Mouse (Mus musculus): ENCODE measurements around the gene Stoml2. TPM values are rescaled to one million over a fixed set of nuclear protein-coding genes. Genes with fewer than 3 reads are reported as not detected.

The Stoml2 gene
- polyA plus RNA-seq, 1 experiment from 2014 or later: 286 TPM

GRCm38 (mm10) chr4:43046607-43047006, 15.1 kb upstream of the Stoml2 start:
- no peak for ATAC-seq (ENCODE audit: insufficient number of reproducible peaks, low FRiP score, low TSS enrichment, low read depth)
- Histone ChIP-seq H3K27ac (no peak overlapping the region), H3K27me3 (no peaks in the 10 kb centered on the region), H3K9me3 (no peaks in the 10 kb centered on the region), H3K4me2 (peak overlapping the region; percentile 73; the same call in 1 of the 2 replicates), H3K4me3 (no peak overlapping the region), H3K9ac (no peak overlapping the region), H3K4me1 (peaks cover 19% of the 10 kb centered on the region), H3K36me3 (no peaks in the 10 kb centered on the region)
- 51% methylated on average over 5 of the region's 5 CpGs for WGBS

GRCm38 (mm10) chr4:43045659-43046302, 14.3 kb upstream of the Stoml2 start, which contains the start of gene Fam214b:
TSS of gene Fam214b (minus strand) at chr4:43046220.
- WGBS: under 1% methylated on average over 33 of the region's 33 CpGs
- no peaks in the 10 kb centered on the region for H3K9me3 ChIP-seq
- peak; percentile 97 for ATAC-seq (ENCODE audit: insufficient number of reproducible peaks, low FRiP score, low TSS enrichment, low read depth)
- peaks cover 19% of the 10 kb centered on the region for H3K4me1 ChIP-seq
- no peaks in the 10 kb centered on the region for H3K27me3 ChIP-seq
- H3K36me3 ChIP-seq: no peaks in the 10 kb centered on the region
- peak within 1 kb of the TSS; percentile 60 for H3K4me3 ChIP-seq
- peak within 1 kb of the TSS; percentile 74 for H3K27ac ChIP-seq
- peak within 1 kb of the TSS; percentile 73 for H3K4me2 ChIP-seq
- peak within 1 kb of the TSS; percentile 39; the same call in 1 of the 2 replicates for H3K9ac ChIP-seq

DNA sequence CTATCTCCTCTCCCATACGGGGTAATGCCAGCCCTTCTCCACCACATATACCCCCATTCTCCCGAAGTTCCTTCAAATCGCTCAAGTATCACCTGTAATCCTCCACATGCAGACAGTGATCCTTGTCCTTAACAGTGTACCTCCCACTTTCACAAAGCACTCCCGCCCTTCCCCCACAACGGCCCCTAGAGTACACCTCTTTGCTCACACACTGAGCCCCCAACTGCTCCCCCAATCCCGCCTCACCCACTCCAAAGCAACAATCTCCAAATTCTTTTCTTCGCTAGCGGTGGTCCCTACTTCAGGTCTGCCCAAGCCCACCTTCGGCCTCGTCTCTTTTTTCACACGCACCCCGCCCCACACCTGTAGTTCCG, 13.8 kb upstream of the Stoml2 start:
- no peaks in the 10 kb centered on the region for H3K9me3 ChIP-seq
- H3K36me3 ChIP-seq: no peaks in the 10 kb centered on the region
- H3K27ac ChIP-seq: peak overlapping the region; percentile 64; the same call in 1 of the 2 replicates
- peak overlapping the region; percentile 60 for H3K4me3 ChIP-seq
- WGBS: 6% methylated on average over 13 of the region's 13 CpGs
- peak overlapping the region; percentile 73 for H3K4me2 ChIP-seq
- no peak for ATAC-seq (ENCODE audit: insufficient number of reproducible peaks, low FRiP score, low TSS enrichment, low read depth)
- H3K9ac ChIP-seq: no peak overlapping the region
- no peaks in the 10 kb centered on the region for H3K27me3 ChIP-seq
- peaks cover 23% of the 10 kb centered on the region for H3K4me1 ChIP-seq

- H3K4me1 ChIP-seq: peaks cover 24% of the 10 kb centered on the region
- no peaks in the 10 kb centered on the region for H3K36me3 ChIP-seq
- peak overlapping the region; percentile 64 for H3K27ac ChIP-seq
- H3K27me3 ChIP-seq: no peaks in the 10 kb centered on the region
- H3K9me3 ChIP-seq: no peaks in the 10 kb centered on the region
- H3K9ac ChIP-seq: no peak overlapping the region
- no peak for ATAC-seq (ENCODE audit: insufficient number of reproducible peaks, low FRiP score, low TSS enrichment, low read depth)
- 27% methylated on average over 4 of the region's 4 CpGs for WGBS
- peak overlapping the region; percentile 60 for H3K4me3 ChIP-seq
- peak overlapping the region; percentile 73 for H3K4me2 ChIP-seq
Observed at GRCm38 (mm10) chr4:43044673-43045072, 13.2 kb upstream of the Stoml2 start.

- 26% methylated on average over 7 of the region's 7 CpGs for WGBS
- H3K36me3 ChIP-seq: no peaks in the 10 kb centered on the region
- H3K27ac ChIP-seq: peak overlapping the region; percentile 64
- H3K9me3 ChIP-seq: no peaks in the 10 kb centered on the region
- H3K9ac ChIP-seq: no peak overlapping the region
- H3K4me2 ChIP-seq: peak overlapping the region; percentile 30; the same call in 1 of the 2 replicates
- H3K27me3 ChIP-seq: no peaks in the 10 kb centered on the region
- H3K4me3 ChIP-seq: 0 out of 2 replicates have a peak overlapping the region, but pooled peaks have one; percentile 3
- no peak for ATAC-seq (ENCODE audit: insufficient number of reproducible peaks, low FRiP score, low TSS enrichment, low read depth)
- peaks cover 33% of the 10 kb centered on the region for H3K4me1 ChIP-seq
Observed at GRCm38 (mm10) chr4:43043644-43044357, 12.3 kb upstream of the Stoml2 start.

DNA sequence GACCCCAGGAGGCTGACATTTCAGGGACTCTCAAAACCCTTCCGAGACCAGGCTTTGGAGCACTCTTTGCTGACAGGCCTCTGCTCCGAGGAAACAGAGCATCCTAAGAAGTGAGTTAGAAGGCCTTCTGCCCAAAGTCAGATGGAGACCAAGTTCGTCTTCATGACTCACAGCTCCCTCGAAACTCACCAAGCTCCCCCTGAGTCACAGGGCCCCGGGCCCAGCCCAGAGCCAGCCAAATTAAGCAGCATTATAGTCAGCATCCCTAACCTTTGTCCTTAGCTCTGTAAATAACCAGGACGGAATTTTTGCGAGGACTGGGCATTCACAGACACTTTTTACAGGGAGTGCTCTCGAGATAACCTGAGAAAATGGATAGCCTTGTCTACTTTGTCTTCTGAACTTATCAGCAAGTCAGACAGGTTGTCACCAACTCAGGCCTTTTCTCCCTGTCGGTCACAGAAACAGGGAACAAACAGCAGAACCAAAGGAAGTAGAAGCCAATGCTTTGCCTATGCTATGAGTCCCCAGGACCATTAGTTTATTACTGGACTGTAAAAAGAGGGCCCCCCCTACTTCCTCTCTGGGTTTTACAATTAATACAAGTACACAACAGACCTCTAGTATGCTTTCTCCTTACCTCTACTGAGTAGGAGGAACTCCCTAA, 9.5 kb upstream of the Stoml2 start:
- 69% methylated on average over 9 of the region's 9 CpGs for WGBS
- Histone ChIP-seq H3K4me1 (peaks cover 40% of the 10 kb centered on the region), H3K9ac (no peak overlapping the region), H3K4me2 (no peak overlapping the region), H3K27ac (peak overlapping the region; percentile 5; the same call in 1 of the 2 replicates), H3K36me3 (peaks cover 7% of the 10 kb centered on the region), H3K9me3 (no peaks in the 10 kb centered on the region), H3K4me3 (no peak overlapping the region), H3K27me3 (no peaks in the 10 kb centered on the region)
- no peak for ATAC-seq (ENCODE audit: insufficient number of reproducible peaks, low FRiP score, low TSS enrichment, low read depth)

DNA sequence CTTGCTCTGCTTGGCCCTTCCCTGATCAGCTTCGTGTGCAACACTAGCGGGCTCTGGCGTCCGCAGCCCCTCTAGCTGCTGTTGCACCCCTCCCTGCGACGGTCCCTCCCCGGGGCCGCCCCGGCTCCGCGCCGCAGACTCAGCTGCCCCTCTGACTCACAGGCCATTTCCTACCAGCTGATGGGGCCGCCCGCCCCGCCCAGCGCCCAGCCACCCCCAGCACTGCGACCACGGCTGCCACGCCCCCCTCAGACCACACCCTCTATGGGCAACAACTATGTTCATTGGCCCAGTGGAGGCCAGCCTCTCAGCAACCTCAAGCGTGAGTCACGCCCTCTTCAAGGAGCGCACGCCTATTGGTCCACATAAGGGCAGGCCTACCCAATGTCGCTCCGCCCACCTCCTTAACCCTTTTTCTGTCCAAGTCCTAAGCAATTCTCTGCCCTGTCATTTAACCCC, 8.6 kb upstream of the Stoml2 start:
- Histone ChIP-seq H3K4me2 (peak overlapping the region; percentile 75), H3K9ac (peak overlapping the region; percentile 68), H3K36me3 (peaks cover 16% of the 10 kb centered on the region), H3K27me3 (no peaks in the 10 kb centered on the region), H3K4me1 (peaks cover 37% of the 10 kb centered on the region), H3K4me3 (peak overlapping the region; percentile 71), H3K27ac (peak overlapping the region; percentile 88), H3K9me3 (no peaks in the 10 kb centered on the region)
- WGBS: under 1% methylated on average over 25 of the region's 25 CpGs
- ATAC-seq (ENCODE audit: insufficient number of reproducible peaks, low FRiP score, low TSS enrichment, low read depth): peak; percentile 97

GRCm38 (mm10) chr4:43039609-43040008, 8.1 kb upstream of the Stoml2 start:
- 2% methylated on average over 11 of the region's 11 CpGs for WGBS
- Histone ChIP-seq H3K9ac (peak overlapping the region; percentile 68), H3K27ac (peak overlapping the region; percentile 88), H3K36me3 (peaks cover 21% of the 10 kb centered on the region), H3K4me1 (peaks cover 32% of the 10 kb centered on the region), H3K9me3 (no peaks in the 10 kb centered on the region), H3K4me2 (peak overlapping the region; percentile 75), H3K27me3 (no peaks in the 10 kb centered on the region), H3K4me3 (peak overlapping the region; percentile 71)
- ATAC-seq (ENCODE audit: insufficient number of reproducible peaks, low FRiP score, low TSS enrichment, low read depth): peak; percentile 8; the same call in 1 of the 2 replicates

GRCm38 (mm10) chr4:43038567-43039495, 7.3 kb upstream of the Stoml2 start:
- H3K4me2 ChIP-seq: peak overlapping the region; percentile 75

GRCm38 (mm10) chr4:43037860-43038566, 6.5 kb upstream of the Stoml2 start:
- H3K4me3 ChIP-seq: no peak overlapping the region
- H3K4me1 ChIP-seq: peaks cover 23% of the 10 kb centered on the region
- peaks cover 37% of the 10 kb centered on the region for H3K36me3 ChIP-seq
- WGBS: 79% methylated on average over 4 of the region's 4 CpGs
- H3K27me3 ChIP-seq: no peaks in the 10 kb centered on the region
- no peaks in the 10 kb centered on the region for H3K9me3 ChIP-seq
- H3K27ac ChIP-seq: no peak overlapping the region
- no peak overlapping the region for H3K4me2 ChIP-seq
- no peak overlapping the region for H3K9ac ChIP-seq
- no peak for ATAC-seq (ENCODE audit: insufficient number of reproducible peaks, low FRiP score, low TSS enrichment, low read depth)

More at GRCm38 (mm10) chr4:43038567-43039495, 7.3 kb upstream of the Stoml2 start:
- H3K9ac ChIP-seq: peak overlapping the region; percentile 35; the same call in 1 of the 2 replicates
- H3K9me3 ChIP-seq: no peaks in the 10 kb centered on the region
- H3K27ac ChIP-seq: peak overlapping the region; percentile 88
- H3K4me3 ChIP-seq: peak overlapping the region; percentile 71
- WGBS: 47% methylated on average over 15 of the region's 15 CpGs
- no peaks in the 10 kb centered on the region for H3K27me3 ChIP-seq
- peaks cover 24% of the 10 kb centered on the region for H3K4me1 ChIP-seq
- ATAC-seq (ENCODE audit: insufficient number of reproducible peaks, low FRiP score, low TSS enrichment, low read depth): no peak
- H3K36me3 ChIP-seq: peaks cover 29% of the 10 kb centered on the region

Data from limb, embryonic 15.5 days (tissue).